Mouse (Mus musculus) bone marrow, adult 2 months (tissue): ENCODE results near the gene Fyb.

Experiments used
- CTCF ChIP-seq: fragments of 200-500 bp; IDR thresholded peaks from 2 replicates; pipeline ENCODE4 v1.5.1; 2011; ENCODE audit warnings: low read length, control low read depth; ENCODE audit not compliant: control insufficient read depth, insufficient read depth
- POLR2A ChIP-seq: fragments of 200-500 bp; IDR thresholded peaks from 2 replicates; pipeline ENCODE4 v1.6.1; 2011; ENCODE audit warnings: low read depth, mild to moderate bottlenecking, control low read depth, low read length, borderline replicate concordance; ENCODE audit not compliant: control insufficient read depth

- no peak for TF ChIP-seq CTCF
- TF ChIP-seq POLR2A: no peak
Measured at GRCm38 (mm10) chr15:6584645-6585044, 62.0 kb downstream of the Fyb start.
